Mouse (Mus musculus): ENCODE data around the gene Tmem86a.

GRCm38 (mm10) chr7:47103671-47104414 lies 53.4 kb downstream of the Tmem86a start:
- TF ChIP-seq GATA1 (IDR thresholded peaks at IDR 0.05; ENCODE audit: borderline replicate concordance, low read length) (no peak), FLI1 (IDR thresholded peaks at IDR 0.05; ENCODE audit: low read length) (no peak)
